Mouse (Mus musculus): Measurements from ENCODE around the gene Rundc3a. TPM values are rescaled to one million over a fixed set of nuclear protein-coding genes. Genes with fewer than 3 reads are reported as not detected.

Rundc3a gene
- polyA plus RNA-seq, 1 experiment from 2014 or later, result 161 TPM

GRCm38 (mm10) chr11:102433866-102434265 is 40.7 kb downstream of the Rundc3a start:
- Histone ChIP-seq H3K27ac (replicated peaks) (no peak overlapping the region), H3K27me3 (no peaks in the 10 kb centered on the region; the same call in 1 of the 2 replicates), H3K4me2 (no peak overlapping the region), H3K9me3 (no peaks in the 10 kb centered on the region), H3K4me3 (no peak overlapping the region), H3K9ac (no peak overlapping the region), H3K4me1 (replicated peaks) (peaks cover 67% of the 10 kb centered on the region), H3K36me3 (peaks cover 56% of the 10 kb centered on the region)
- WGBS, result 94% methylated on average over 7 of the region's 7 CpGs
- no peak for ATAC-seq (ENCODE audit: low read depth)

DNA sequence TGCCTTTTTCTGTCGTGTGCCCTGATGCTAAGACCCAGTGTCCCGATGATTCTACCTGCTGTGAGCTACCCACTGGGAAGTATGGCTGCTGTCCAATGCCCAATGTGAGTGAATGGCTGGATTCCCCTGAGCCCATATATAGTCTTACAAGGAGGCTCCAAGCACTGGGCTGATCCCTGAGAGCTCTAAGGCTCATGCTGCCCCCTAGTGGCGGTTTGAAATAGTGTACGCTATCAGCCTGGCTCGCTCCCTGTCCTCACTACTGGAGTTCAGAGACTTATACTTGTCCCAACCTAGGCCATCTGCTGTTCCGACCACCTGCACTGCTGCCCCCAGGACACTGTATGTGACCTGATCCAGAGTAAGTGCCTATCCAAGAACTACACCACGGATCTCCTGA is 41.2 kb downstream of the Rundc3a start:
- WGBS, result 7% methylated on average over 7 of the region's 7 CpGs
- Histone ChIP-seq H3K9me3 (no peaks in the 10 kb centered on the region), H3K27me3 (peaks cover 2% of the 10 kb centered on the region), H3K4me3 (no peak overlapping the region), H3K36me3 (peaks cover 61% of the 10 kb centered on the region), H3K9ac (no peak overlapping the region), H3K4me2 (no peak overlapping the region), H3K4me1 (replicated peaks) (peaks cover 72% of the 10 kb centered on the region), H3K27ac (replicated peaks) (no peak overlapping the region)
- peak; percentile 32; the same call in 1 of the 2 replicates for ATAC-seq (ENCODE audit: low read depth)

GRCm38 (mm10) chr11:102434816-102435705 is 41.9 kb downstream of the Rundc3a start:
- no peak for ATAC-seq (ENCODE audit: low read depth)
- 90% methylated on average over 11 of the region's 11 CpGs for WGBS
- Histone ChIP-seq H3K4me2 (no peak overlapping the region), H3K27ac (replicated peaks) (no peak overlapping the region), H3K9ac (no peak overlapping the region), H3K36me3 (peaks cover 68% of the 10 kb centered on the region), H3K4me3 (no peak overlapping the region), H3K27me3 (peaks cover 9% of the 10 kb centered on the region), H3K4me1 (replicated peaks) (peaks cover 68% of the 10 kb centered on the region), H3K9me3 (no peaks in the 10 kb centered on the region)

GRCm38 (mm10) chr11:102435754-102436470 is 42.7 kb downstream of the Rundc3a start:
- H3K27me3 ChIP-seq, result peaks cover 9% of the 10 kb centered on the region
- WGBS, result 91% methylated on average over 18 of the region's 18 CpGs
- no peak overlapping the region for H3K4me2 ChIP-seq
- H3K9ac ChIP-seq, result no peak overlapping the region
- H3K4me1 ChIP-seq (replicated peaks), result peaks cover 63% of the 10 kb centered on the region
- no peak overlapping the region for H3K27ac ChIP-seq (replicated peaks)
- no peaks in the 10 kb centered on the region for H3K9me3 ChIP-seq
- H3K4me3 ChIP-seq, result no peak overlapping the region
- no peak for ATAC-seq (ENCODE audit: low read depth)
- H3K36me3 ChIP-seq, result peaks cover 76% of the 10 kb centered on the region

- Histone ChIP-seq H3K27me3 (peaks cover 9% of the 10 kb centered on the region), H3K9me3 (no peaks in the 10 kb centered on the region), H3K4me2 (no peak overlapping the region), H3K36me3 (peaks cover 82% of the 10 kb centered on the region), H3K27ac (replicated peaks) (no peak overlapping the region), H3K9ac (no peak overlapping the region), H3K4me3 (no peak overlapping the region), H3K4me1 (replicated peaks) (peaks cover 58% of the 10 kb centered on the region)
- no peak for ATAC-seq (ENCODE audit: low read depth)
- 89% methylated on average over 10 of the region's 10 CpGs for WGBS
Observed at GRCm38 (mm10) chr11:102436471-102436790, 43.2 kb downstream of the Rundc3a start.

DNA sequence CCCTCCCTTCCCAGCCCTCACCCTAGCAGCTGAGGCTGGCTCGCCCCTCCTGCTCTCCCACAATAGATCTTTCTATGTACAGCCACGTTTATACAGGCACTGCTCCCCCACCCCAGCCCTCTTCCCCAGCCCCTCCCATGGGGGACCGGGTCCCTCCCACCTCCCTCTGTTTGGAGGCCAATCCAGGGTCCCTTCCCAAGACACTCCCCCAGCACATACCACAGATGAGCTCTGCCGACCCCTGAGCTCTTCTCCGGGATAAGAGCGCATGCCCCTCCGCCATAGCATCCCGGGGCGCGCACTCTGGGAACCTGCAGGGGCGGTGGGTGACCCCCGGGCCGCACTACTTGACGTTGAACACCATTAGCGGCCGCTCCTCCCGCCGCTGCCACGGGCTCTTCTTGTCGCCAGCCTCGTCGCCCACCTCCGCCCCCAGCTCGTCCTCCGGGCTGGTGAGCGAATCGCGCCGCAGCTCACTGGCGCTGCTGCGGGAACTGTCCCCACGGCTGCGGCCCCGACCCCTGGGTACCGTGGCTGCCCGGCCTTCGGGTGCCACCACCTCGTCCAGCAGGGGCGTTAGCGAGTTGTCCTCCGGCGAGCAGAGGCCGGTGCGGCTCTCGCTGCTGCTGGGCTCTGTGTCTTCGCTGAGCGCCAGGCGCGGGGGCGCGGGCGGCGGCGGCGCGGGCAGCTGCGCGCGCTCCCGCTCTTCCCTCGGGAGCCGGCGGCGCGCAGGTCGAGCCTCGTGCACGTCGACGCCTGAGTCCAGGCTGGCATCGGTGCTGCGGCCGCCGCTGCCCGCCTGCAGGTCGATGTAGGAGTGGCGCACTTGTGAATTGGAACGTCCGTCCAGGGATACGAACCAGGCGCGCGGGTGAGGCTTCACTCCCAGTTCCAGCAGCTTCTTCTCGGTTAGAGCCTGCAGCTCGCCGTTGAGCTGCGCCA is 44.2 kb downstream of the Rundc3a start:
- 7% methylated on average over 87 of the region's 87 CpGs for WGBS
- no peaks in the 10 kb centered on the region for H3K9me3 ChIP-seq
- ATAC-seq (ENCODE audit: low read depth), result peak; percentile 13; the same call in 1 of the 2 replicates
- H3K9ac ChIP-seq, result peak overlapping the region; percentile 73
- H3K4me3 ChIP-seq, result peak overlapping the region; percentile 36
- peaks cover 50% of the 10 kb centered on the region for H3K4me1 ChIP-seq (replicated peaks)
- H3K4me2 ChIP-seq, result peak overlapping the region; percentile 64
- peaks cover 91% of the 10 kb centered on the region for H3K36me3 ChIP-seq
- H3K27ac ChIP-seq (replicated peaks), result peak overlapping the region; percentile 62
- H3K27me3 ChIP-seq, result peaks cover 9% of the 10 kb centered on the region

- Histone ChIP-seq H3K9me3 (no peaks in the 10 kb centered on the region), H3K4me2 (peak overlapping the region; percentile 64), H3K9ac (peak overlapping the region; percentile 73), H3K4me1 (replicated peaks) (peaks cover 50% of the 10 kb centered on the region), H3K27me3 (peaks cover 9% of the 10 kb centered on the region), H3K36me3 (peaks cover 95% of the 10 kb centered on the region), H3K4me3 (peak overlapping the region; percentile 36), H3K27ac (replicated peaks) (peak overlapping the region; percentile 62; the same call in 1 of the 2 replicates)
- peak; percentile 1; the same call in 1 of the 2 replicates for ATAC-seq (ENCODE audit: low read depth)
- WGBS, result 11% methylated on average over 77 of the region's 77 CpGs
Observed at GRCm38 (mm10) chr11:102438212-102439092, 45.2 kb downstream of the Rundc3a start.

DNA sequence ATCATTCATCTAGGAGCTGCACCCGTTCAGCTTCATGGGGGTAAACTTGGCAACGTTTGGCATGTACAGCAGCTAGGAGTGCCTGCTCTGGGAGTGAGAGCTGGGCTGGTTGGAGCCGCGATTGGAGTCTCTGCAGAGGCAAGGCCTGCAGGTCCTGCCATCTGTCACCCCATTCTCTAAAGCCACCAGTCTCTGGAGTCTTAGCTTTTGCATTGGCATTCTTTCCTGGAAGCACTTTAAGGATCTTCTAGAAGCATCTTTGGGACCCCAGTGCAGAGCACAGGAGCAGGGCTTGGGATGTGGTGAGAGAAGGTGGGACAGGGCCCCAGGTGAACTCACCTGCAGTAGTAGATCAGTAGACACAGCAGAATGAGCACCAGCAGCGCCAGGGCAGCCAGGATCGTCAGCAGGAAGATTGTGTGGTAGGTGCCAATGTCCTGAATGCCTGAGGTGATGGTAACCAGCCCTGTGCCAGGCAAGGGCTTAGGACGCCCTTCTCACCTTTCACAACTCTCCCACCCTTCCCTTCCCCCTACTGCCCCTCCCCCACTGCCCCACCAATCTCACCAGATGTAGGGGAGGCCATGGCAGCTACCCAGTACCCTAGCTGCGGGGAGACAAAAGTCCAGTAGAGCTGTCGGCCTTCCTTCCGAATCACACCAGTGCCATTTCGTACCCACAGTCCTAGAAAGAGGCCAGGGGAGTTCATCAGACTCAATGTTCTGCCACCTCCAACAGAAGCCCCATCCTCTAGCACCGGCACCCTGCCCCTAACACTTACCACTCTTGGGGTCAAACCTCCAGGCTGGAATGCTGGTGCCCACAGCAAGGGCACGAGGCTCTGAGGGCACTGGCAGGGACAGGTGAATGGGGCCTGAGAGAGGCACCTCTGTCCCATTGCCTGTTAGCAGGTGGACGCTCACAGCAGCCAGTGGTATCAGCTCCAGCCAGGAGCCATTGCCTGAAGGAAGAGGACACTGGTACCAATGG is 46.2 kb downstream of the Rundc3a start:
- no peak for ATAC-seq (ENCODE audit: low read depth)
- peaks cover 53% of the 10 kb centered on the region for H3K4me1 ChIP-seq (replicated peaks)
- H3K4me3 ChIP-seq, result no peak overlapping the region
- H3K9ac ChIP-seq, result peak overlapping the region; percentile 41; the same call in 1 of the 2 replicates
- no peak overlapping the region for H3K27ac ChIP-seq (replicated peaks)
- H3K27me3 ChIP-seq, result peaks cover 9% of the 10 kb centered on the region
- H3K4me2 ChIP-seq, result no peak overlapping the region
- 72% methylated on average over 14 of the region's 14 CpGs for WGBS
- no peaks in the 10 kb centered on the region for H3K9me3 ChIP-seq
- peaks cover 91% of the 10 kb centered on the region for H3K36me3 ChIP-seq

DNA sequence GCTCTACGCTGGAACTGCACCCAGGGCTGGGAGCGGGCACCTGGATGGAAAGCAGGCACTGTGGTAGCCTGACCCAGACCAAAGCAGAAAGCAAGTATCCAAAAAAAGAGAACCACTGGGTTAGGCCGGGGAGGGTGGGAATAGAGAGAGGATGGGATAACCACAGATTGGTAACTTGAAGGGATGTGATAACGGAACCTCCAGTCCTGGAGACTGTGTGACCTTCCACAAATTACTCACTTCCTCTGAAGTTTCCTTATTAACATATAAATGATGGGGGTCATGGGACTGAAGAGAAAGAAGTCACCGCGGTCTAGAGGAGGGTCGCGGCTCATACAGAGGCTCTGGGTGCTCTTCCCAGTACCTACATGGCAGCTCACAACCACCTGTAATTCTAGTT is 47.1 kb downstream of the Rundc3a start:
- WGBS, result 82% methylated on average over 8 of the region's 8 CpGs
- Histone ChIP-seq H3K9me3 (no peaks in the 10 kb centered on the region), H3K27me3 (peaks cover 9% of the 10 kb centered on the region), H3K4me2 (no peak overlapping the region), H3K36me3 (peaks cover 83% of the 10 kb centered on the region), H3K4me1 (replicated peaks) (peaks cover 56% of the 10 kb centered on the region), H3K4me3 (no peak overlapping the region), H3K27ac (replicated peaks) (no peak overlapping the region), H3K9ac (no peak overlapping the region)
- no peak for ATAC-seq (ENCODE audit: low read depth)

DNA sequence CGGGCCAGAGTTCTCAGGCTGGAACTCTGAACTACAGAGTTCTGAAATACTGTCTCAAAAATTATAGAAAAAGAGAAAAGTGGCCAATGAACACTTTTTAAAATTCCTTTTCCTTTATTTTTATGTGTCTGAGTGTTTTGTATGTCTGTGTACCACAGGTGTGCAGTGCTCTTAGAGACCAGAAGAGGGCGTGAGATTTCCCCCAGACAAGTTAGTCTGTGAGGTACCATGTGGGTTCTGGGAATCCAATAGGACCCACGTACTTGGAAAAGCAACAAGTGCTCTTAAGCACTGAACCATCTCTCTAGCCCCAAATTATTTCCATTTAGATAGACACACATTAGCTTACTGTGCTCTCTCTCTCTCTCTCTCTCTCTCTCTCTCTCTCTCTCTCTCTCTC is 48.2 kb downstream of the Rundc3a start:
- no peaks in the 10 kb centered on the region for H3K9me3 ChIP-seq
- H3K4me3 ChIP-seq, result no peak overlapping the region
- H3K4me1 ChIP-seq (replicated peaks), result peaks cover 60% of the 10 kb centered on the region
- no peak for ATAC-seq (ENCODE audit: low read depth)
- peaks cover 71% of the 10 kb centered on the region for H3K36me3 ChIP-seq
- H3K4me2 ChIP-seq, result no peak overlapping the region
- H3K27ac ChIP-seq (replicated peaks), result no peak overlapping the region
- WGBS, result 87% methylated on average over 3 of the region's 3 CpGs
- H3K9ac ChIP-seq, result no peak overlapping the region
- peaks cover 9% of the 10 kb centered on the region for H3K27me3 ChIP-seq
